Mouse (Mus musculus): ENCODE measurements at regions not wholly inside any gene's neighbourhood (a gene's known extent, or its start where the extent isn't known, plus 50 kb on each side); places are given as distances from the start of the nearest gene placed in this dataset.

GRCm38 (mm10) chr10:111843301-111843700 lies 129.2 kb upstream of the Krr1 start:
- TF ChIP-seq EP300 (IDR thresholded peaks at IDR 0.05; ENCODE audit: low read depth) (no peak), CTCF (IDR thresholded peaks at IDR 0.05; ENCODE audit: low read depth) (no peak)
- no peak overlapping the region for H3K4me2 ChIP-seq (ENCODE audit: low read depth, low read length)
- H3K27me3 ChIP-seq (ENCODE audit: control insufficient read depth, insufficient read depth, low read length), result no peaks in the 10 kb centered on the region
- 81% methylated on average over 9 of the region's 9 CpGs for WGBS
- no peaks in the 10 kb centered on the region for H3K4me1 ChIP-seq (ENCODE audit: control insufficient read depth, insufficient read depth)
- DNase-seq (ENCODE audit: low spot score) (no peak), ATAC-seq (ENCODE audit: insufficient read depth, low read depth) (no peak)
- H3K36me3 ChIP-seq (replicated peaks; ENCODE audit: control insufficient read depth, insufficient read depth, low read length), result no peaks in the 10 kb centered on the region
- H3K9ac ChIP-seq (replicated peaks; ENCODE audit: low read depth, low read length), result no peak overlapping the region
- H3K27ac ChIP-seq (ENCODE audit: low read depth), result no peak overlapping the region
- no peaks in the 10 kb centered on the region for H3K9me3 ChIP-seq (replicated peaks; ENCODE audit: control insufficient read depth, low read length)
- no peak overlapping the region for H3K4me3 ChIP-seq (ENCODE audit: low read depth, low read length)

- Histone ChIP-seq H3K4me1 (ENCODE audit: control insufficient read depth, insufficient read depth) (no peaks in the 10 kb centered on the region), H3K36me3 (replicated peaks; ENCODE audit: control insufficient read depth, insufficient read depth, low read length) (no peaks in the 10 kb centered on the region), H3K9ac (replicated peaks; ENCODE audit: low read depth, low read length) (no peak overlapping the region), H3K4me2 (ENCODE audit: low read depth, low read length) (no peak overlapping the region), H3K27ac (ENCODE audit: low read depth) (no peak overlapping the region), H3K27me3 (ENCODE audit: control insufficient read depth, insufficient read depth, low read length) (no peaks in the 10 kb centered on the region), H3K9me3 (replicated peaks; ENCODE audit: control insufficient read depth, low read length) (no peaks in the 10 kb centered on the region), H3K4me3 (ENCODE audit: low read depth, low read length) (no peak overlapping the region)
- DNase-seq (ENCODE audit: low spot score) (no peak), ATAC-seq (ENCODE audit: insufficient read depth, low read depth) (no peak)
- no peak for TF ChIP-seq EP300 (IDR thresholded peaks at IDR 0.05; ENCODE audit: low read depth)
- no peak for TF ChIP-seq CTCF (IDR thresholded peaks at IDR 0.05; ENCODE audit: low read depth)
- WGBS, result 92% methylated on average over 10 of the region's 10 CpGs
Observed at GRCm38 (mm10) chr10:111844144-111844543, 128.3 kb upstream of the Krr1 start.

GRCm38 (mm10) chr10:111845946-111846345 lies 126.5 kb upstream of the Krr1 start:
- 86% methylated on average over 2 of the region's 2 CpGs for WGBS
- DNase-seq (ENCODE audit: low spot score), result no peak
- ATAC-seq (ENCODE audit: insufficient read depth, low read depth), result no peak

GRCm38 (mm10) chr10:111854254-111854653 lies 118.2 kb upstream of the Krr1 start:
- no peak for ATAC-seq (ENCODE audit: insufficient read depth, low read depth)
- no peaks in the 10 kb centered on the region for H3K9me3 ChIP-seq (replicated peaks; ENCODE audit: control insufficient read depth, low read length)
- H3K4me2 ChIP-seq (ENCODE audit: low read depth, low read length), result no peak overlapping the region
- H3K27me3 ChIP-seq (ENCODE audit: control insufficient read depth, insufficient read depth, low read length), result no peaks in the 10 kb centered on the region
- WGBS, result 87% methylated on average over 5 of the region's 5 CpGs
- no peak overlapping the region for H3K9ac ChIP-seq (replicated peaks; ENCODE audit: low read depth, low read length)
- no peak for DNase-seq (ENCODE audit: low spot score)
- no peak overlapping the region for H3K4me3 ChIP-seq (ENCODE audit: low read depth, low read length)
- no peaks in the 10 kb centered on the region for H3K4me1 ChIP-seq (ENCODE audit: control insufficient read depth, insufficient read depth)
- no peaks in the 10 kb centered on the region for H3K36me3 ChIP-seq (replicated peaks; ENCODE audit: control insufficient read depth, insufficient read depth, low read length)
- no peak overlapping the region for H3K27ac ChIP-seq (ENCODE audit: low read depth)
- TF ChIP-seq CTCF (IDR thresholded peaks at IDR 0.05; ENCODE audit: low read depth), result no peak
- no peak for TF ChIP-seq EP300 (IDR thresholded peaks at IDR 0.05; ENCODE audit: low read depth)

More at GRCm38 (mm10) chr10:111845946-111846345, 126.5 kb upstream of the Krr1 start:
- H3K9me3 ChIP-seq (replicated peaks; ENCODE audit: control insufficient read depth, low read length), result no peaks in the 10 kb centered on the region
- H3K27ac ChIP-seq (ENCODE audit: low read depth), result no peak overlapping the region
- no peak overlapping the region for H3K4me3 ChIP-seq (ENCODE audit: low read depth, low read length)
- H3K4me2 ChIP-seq (ENCODE audit: low read depth, low read length), result no peak overlapping the region
- TF ChIP-seq EP300 (IDR thresholded peaks at IDR 0.05; ENCODE audit: low read depth) (no peak), CTCF (IDR thresholded peaks at IDR 0.05; ENCODE audit: low read depth) (no peak)
- H3K36me3 ChIP-seq (replicated peaks; ENCODE audit: control insufficient read depth, insufficient read depth, low read length), result no peaks in the 10 kb centered on the region
- no peaks in the 10 kb centered on the region for H3K4me1 ChIP-seq (ENCODE audit: control insufficient read depth, insufficient read depth)
- H3K9ac ChIP-seq (replicated peaks; ENCODE audit: low read depth, low read length), result no peak overlapping the region
- H3K27me3 ChIP-seq (ENCODE audit: control insufficient read depth, insufficient read depth, low read length), result no peaks in the 10 kb centered on the region

- no peaks in the 10 kb centered on the region for H3K9me3 ChIP-seq (replicated peaks; ENCODE audit: control insufficient read depth, low read length)
- 86% methylated on average over 18 of the region's 18 CpGs for WGBS
- ATAC-seq (ENCODE audit: insufficient read depth, low read depth), result no peak
Observed at GRCm38 (mm10) chr10:111855496-111855895, 117.0 kb upstream of the Krr1 start.

GRCm38 (mm10) chr10:111858403-111858802 lies 114.1 kb upstream of the Krr1 start:
- Histone ChIP-seq H3K27me3 (ENCODE audit: control insufficient read depth, insufficient read depth, low read length) (no peaks in the 10 kb centered on the region), H3K9me3 (replicated peaks; ENCODE audit: control insufficient read depth, low read length) (no peaks in the 10 kb centered on the region), H3K36me3 (replicated peaks; ENCODE audit: control insufficient read depth, insufficient read depth, low read length) (no peaks in the 10 kb centered on the region), H3K4me1 (ENCODE audit: control insufficient read depth, insufficient read depth) (no peaks in the 10 kb centered on the region), H3K4me2 (ENCODE audit: low read depth, low read length) (no peak overlapping the region), H3K4me3 (ENCODE audit: low read depth, low read length) (no peak overlapping the region), H3K27ac (ENCODE audit: low read depth) (no peak overlapping the region), H3K9ac (replicated peaks; ENCODE audit: low read depth, low read length) (no peak overlapping the region)
- DNase-seq (ENCODE audit: low spot score) (no peak), ATAC-seq (ENCODE audit: insufficient read depth, low read depth) (no peak)
- TF ChIP-seq CTCF (IDR thresholded peaks at IDR 0.05; ENCODE audit: low read depth), result no peak
- TF ChIP-seq EP300 (IDR thresholded peaks at IDR 0.05; ENCODE audit: low read depth), result no peak
- WGBS, result 84% methylated on average over 6 of the region's 6 CpGs

More at GRCm38 (mm10) chr10:111855496-111855895, 117.0 kb upstream of the Krr1 start:
- Histone ChIP-seq H3K4me3 (ENCODE audit: low read depth, low read length) (no peak overlapping the region), H3K36me3 (replicated peaks; ENCODE audit: control insufficient read depth, insufficient read depth, low read length) (no peaks in the 10 kb centered on the region), H3K9ac (replicated peaks; ENCODE audit: low read depth, low read length) (no peak overlapping the region), H3K27ac (ENCODE audit: low read depth) (no peak overlapping the region), H3K4me1 (ENCODE audit: control insufficient read depth, insufficient read depth) (no peaks in the 10 kb centered on the region), H3K4me2 (ENCODE audit: low read depth, low read length) (no peak overlapping the region), H3K27me3 (ENCODE audit: control insufficient read depth, insufficient read depth, low read length) (no peaks in the 10 kb centered on the region)
- no peak for TF ChIP-seq CTCF (IDR thresholded peaks at IDR 0.05; ENCODE audit: low read depth)
- DNase-seq (ENCODE audit: low spot score), result no peak

Data from heart, postnatal 0 days (tissue).